Mouse (Mus musculus) lung, postnatal 0 days (tissue): Measurements from ENCODE around the gene Bhlhe41. TPM values are rescaled to one million over a fixed set of nuclear protein-coding genes. Genes with fewer than 3 reads are reported as not detected.
A peak's percentile ranks its signal among the peaks of the same experiment; 100 is the strongest.

ENCODE experiments used
- ATAC-seq: fragments of 200-750 bp; cut with Nextera tagmentation; 2 replicates; pipeline ENCODE4 v1.8.0; 2017; ENCODE audit warnings: moderate library complexity
- DNase-seq: peaks from one replicate; pipeline ENCODE4 v3.0.0-alpha.2; 2016; ENCODE audit warnings: low spot score
- H3K27ac ChIP-seq: fragments of 300-500 bp; sonication (generic); 2 replicates; pipeline ENCODE4 v1.5.1; 2014; ENCODE audit warnings: antibody characterized with exemption, mild to moderate bottlenecking, low read length, mixed read lengths
- H3K27me3 ChIP-seq: fragments of 300-500 bp; sonication (generic); replicated peaks from 2 replicates; pipeline ENCODE4 v1.6.1; 2014; ENCODE audit warnings: low read length, mixed read lengths; ENCODE audit not compliant: insufficient read depth
- H3K36me3 ChIP-seq: fragments of 300-500 bp; sonication (generic); 2 replicates; pipeline ENCODE4 v1.6.1; 2014; ENCODE audit warnings: low read length, mixed read lengths; ENCODE audit not compliant: insufficient read depth
- H3K4me1 ChIP-seq: fragments of 300-500 bp; sonication (generic); 2 replicates; pipeline ENCODE4 v1.6.1; 2014; ENCODE audit warnings: antibody characterized with exemption, low read depth, low read length, mixed read lengths; ENCODE audit not compliant: insufficient read depth
- H3K4me2 ChIP-seq: fragments of 300-500 bp; sonication (generic); replicated peaks from 2 replicates; pipeline ENCODE4 v1.6.1; 2014; ENCODE audit warnings: low read depth, mild to moderate bottlenecking, low read length, moderate library complexity, mixed read lengths
- H3K4me3 ChIP-seq: fragments of 300-500 bp; sonication (generic); 2 replicates; pipeline ENCODE4 v1.5.1; 2014; ENCODE audit warnings: low read depth, low read length
- H3K9ac ChIP-seq: fragments of 300-500 bp; sonication (generic); replicated peaks from 2 replicates; pipeline ENCODE4 v1.6.1; 2014; ENCODE audit warnings: low read depth, mild to moderate bottlenecking
- H3K9me3 ChIP-seq: fragments of 300-500 bp; sonication (generic); 2 replicates; pipeline ENCODE4 v1.6.1; 2016; ENCODE audit warnings: low read length, mixed read lengths
- CTCF ChIP-seq: IDR thresholded peaks from 2 replicates; pipeline ENCODE4 v1.5.1; 2016; ENCODE audit warnings: antibody characterized with exemption, mild to moderate bottlenecking
- EP300 ChIP-seq: IDR thresholded peaks from 2 replicates; pipeline ENCODE4 v1.6.1; 2016; ENCODE audit warnings: antibody characterized with exemption, mild to moderate bottlenecking, control low read depth
- WGBS: fragments of 180-500 bp; shearing (Covaris S2); extraction: QIAGEN DNeasy Blood & Tissue Kit; methylation state at CpG from one replicate; pipeline ENCODE4 v1.1.7; 2014; 5-methylcytosine and 5-hydroxymethylcytosine counted together
- polyA plus RNA-seq: library from polyadenylated mRNA; unstranded; fragments of >200 nt; fragmentation: Nextera tagmentation; extraction: Ambion mirVana; gene quantifications from 2 replicates; pipeline ENCODE4 v1.2.1, GENCODE M21; 2015

The Bhlhe41 gene
- polyA plus RNA-seq, 1 experiment from 2014 or later = 3.1 TPM

GRCm38 (mm10) chr6:145857428-145857827 lies 7.9 kb downstream of the Bhlhe41 start:
- no peaks in the 10 kb centered on the region for H3K36me3 ChIP-seq
- WGBS = 79% methylated on average over 7 of the region's 7 CpGs
- no peaks in the 10 kb centered on the region for H3K4me1 ChIP-seq
- no peak overlapping the region for H3K9ac ChIP-seq
- no peak for ATAC-seq
- no peak overlapping the region for H3K4me3 ChIP-seq
- H3K27ac ChIP-seq = no peak overlapping the region
- TF ChIP-seq EP300 = no peak
- no peak for TF ChIP-seq CTCF
- no peak overlapping the region for H3K4me2 ChIP-seq
- no peak for DNase-seq
- no peaks in the 10 kb centered on the region for H3K9me3 ChIP-seq
- peaks cover 5% of the 10 kb centered on the region; the same call in 1 of the 2 replicates for H3K27me3 ChIP-seq

- no peak overlapping the region for H3K9ac ChIP-seq
- no peak overlapping the region for H3K27ac ChIP-seq
- ATAC-seq (peak; percentile 93), DNase-seq (peak; percentile 90)
- no peak overlapping the region for H3K4me3 ChIP-seq
- no peaks in the 10 kb centered on the region for H3K9me3 ChIP-seq
- no peaks in the 10 kb centered on the region for H3K27me3 ChIP-seq
- peak overlapping the region; percentile 33 for H3K4me2 ChIP-seq
- WGBS = 9% methylated on average over 28 of the region's 28 CpGs
- no peaks in the 10 kb centered on the region for H3K36me3 ChIP-seq
- no peaks in the 10 kb centered on the region for H3K4me1 ChIP-seq
- TF ChIP-seq EP300 = no peak
- TF ChIP-seq CTCF = no peak
Observed at GRCm38 (mm10) chr6:145855720-145856551, 9.4 kb downstream of the Bhlhe41 start.

- Histone ChIP-seq H3K4me2 (no peak overlapping the region), H3K4me1 (no peaks in the 10 kb centered on the region), H3K27ac (no peak overlapping the region), H3K9me3 (no peaks in the 10 kb centered on the region), H3K4me3 (no peak overlapping the region), H3K27me3 (no peaks in the 10 kb centered on the region), H3K36me3 (no peaks in the 10 kb centered on the region), H3K9ac (no peak overlapping the region)
- TF ChIP-seq EP300 = no peak
- TF ChIP-seq CTCF = no peak
- DNase-seq (no peak), ATAC-seq (no peak)
- WGBS = 67% methylated on average over 5 of the region's 5 CpGs
Observed at GRCm38 (mm10) chr6:145854756-145855155, 10.6 kb downstream of the Bhlhe41 start.

- TF ChIP-seq CTCF (no peak), EP300 (no peak)
- WGBS = 84% methylated on average over 10 of the region's 10 CpGs
- Histone ChIP-seq H3K27ac (no peak overlapping the region), H3K4me3 (no peak overlapping the region), H3K4me1 (no peaks in the 10 kb centered on the region), H3K4me2 (no peak overlapping the region), H3K9ac (no peak overlapping the region), H3K36me3 (no peaks in the 10 kb centered on the region), H3K27me3 (no peaks in the 10 kb centered on the region), H3K9me3 (no peaks in the 10 kb centered on the region)
- ATAC-seq (no peak), DNase-seq (no peak)
Observed at GRCm38 (mm10) chr6:145853356-145854079, 11.8 kb downstream of the Bhlhe41 start.

- Histone ChIP-seq H3K36me3 (no peaks in the 10 kb centered on the region), H3K27ac (no peak overlapping the region), H3K9me3 (no peaks in the 10 kb centered on the region), H3K4me1 (no peaks in the 10 kb centered on the region), H3K9ac (no peak overlapping the region), H3K4me3 (no peak overlapping the region), H3K4me2 (no peak overlapping the region), H3K27me3 (no peaks in the 10 kb centered on the region)
- TF ChIP-seq CTCF (no peak), EP300 (no peak)
- ATAC-seq = no peak
- 92% methylated on average over 7 of the region's 7 CpGs for WGBS
- no peak for DNase-seq
Observed at GRCm38 (mm10) chr6:145852708-145853107, 12.7 kb downstream of the Bhlhe41 start.

- DNase-seq (peak; percentile 21), ATAC-seq (no peak; the same call in 1 of the 2 replicates)
- Histone ChIP-seq H3K27ac (no peak overlapping the region), H3K36me3 (no peaks in the 10 kb centered on the region), H3K27me3 (no peaks in the 10 kb centered on the region), H3K9ac (no peak overlapping the region), H3K9me3 (no peaks in the 10 kb centered on the region), H3K4me1 (no peaks in the 10 kb centered on the region), H3K4me3 (no peak overlapping the region), H3K4me2 (no peak overlapping the region)
- WGBS = 39% methylated on average over 11 of the region's 11 CpGs
- no peak for TF ChIP-seq CTCF
- TF ChIP-seq EP300 = no peak
Observed at GRCm38 (mm10) chr6:145851956-145852355, 13.4 kb downstream of the Bhlhe41 start.
